8 mouse cellular contexts compared by ENCODE assay signal in genomic region chr17:35164218-35164567, GRCm38 (mm10). TPM values are rescaled to one million over a fixed set of nuclear protein-coding genes. Genes with fewer than 3 reads are reported as not detected.
DNase-seq lines count a peak whose midpoint lies in the region; ATAC-seq and TF ChIP-seq lines count a peak whose summit lies in the region.

No protein-coding gene starts in this region.

- H3K27ac ChIP-seq in heart, embryonic 10.5 days: peak overlapping the region; percentile 100
- peak overlapping the region; percentile 78 for H3K27ac ChIP-seq in ES-E14 (ENCODE audit: insufficient read depth, low read depth, low read length, poor library complexity, severe bottlenecking)
- peak overlapping the region; percentile 98 for H3K27ac ChIP-seq in hindbrain, embryonic 13.5 days

- no peaks in the 10 kb centered on the region for H3K9me3 ChIP-seq in heart, embryonic 10.5 days
- H3K9me3 ChIP-seq in ES-E14 (ENCODE audit: control insufficient read depth, insufficient read depth, low read depth, low read length): no peaks in the 10 kb centered on the region
- H3K9me3 ChIP-seq in hindbrain, embryonic 13.5 days: no peaks in the 10 kb centered on the region

- H3K9ac ChIP-seq in ES-E14 (ENCODE audit: insufficient read depth, low read depth, low read length, poor library complexity, severe bottlenecking): peak overlapping the region; percentile 99
- H3K9ac ChIP-seq in hindbrain, embryonic 13.5 days: peak overlapping the region; percentile 100

- WGBS in heart, embryonic 10.5 days: 4% methylated on average over 28 of the region's 28 CpGs
- 0% methylated on average over 28 of the region's 28 CpGs for WGBS in hindbrain, embryonic 13.5 days

- ATAC-seq in hindbrain, embryonic 13.5 days (ENCODE audit: low FRiP score): no peak

- H3K4me1 ChIP-seq in heart, embryonic 10.5 days: peaks cover 26% of the 10 kb centered on the region
- H3K4me1 ChIP-seq in ES-E14 (ENCODE audit: control insufficient read depth in 2 of 2, insufficient read depth in 2 of 2, low read length in 2 of 2, poor library complexity in 1 of 2): peaks cover 0 to 10% of the 10 kb centered on the region in 2 experiments; a peak in 1 of 4 replicates
- peaks cover 43% of the 10 kb centered on the region for H3K4me1 ChIP-seq in hindbrain, embryonic 13.5 days (replicated peaks)

- in situ Hi-C loops in ES-E14 (cut with MboI; ENCODE audit: low sequenced_read_pairs in 2 of 2, unreplicated experiment in 2 of 2): no loop called here

- no peak for DNase-seq in heart, embryonic 10.5 days (ENCODE audit: low spot score)
- DNase-seq in heart, postnatal 4 days: no peak
- DNase-seq in ES-E14 (ENCODE audit: low read depth, low spot score): no peak
- DNase-seq in lung, postnatal 36 days: peak; percentile 10
- no peak for DNase-seq in left cerebral cortex, adult 9 months (ENCODE audit: low spot score in 2 of 2)
- no peak for DNase-seq in retina, postnatal 1 day
- DNase-seq in cerebellum, adult 18-20 months: no peak

- no peaks in the 10 kb centered on the region for H3K27me3 ChIP-seq in heart, embryonic 10.5 days (ENCODE audit: insufficient read depth, poor library complexity, severe bottlenecking)
- no peaks in the 10 kb centered on the region for H3K27me3 ChIP-seq in hindbrain, embryonic 13.5 days

- peak overlapping the region; percentile 86 for H3K4me2 ChIP-seq in hindbrain, embryonic 13.5 days

- peaks cover 36% of the 10 kb centered on the region for H3K36me3 ChIP-seq in heart, embryonic 10.5 days
- peaks cover 37% of the 10 kb centered on the region for H3K36me3 ChIP-seq in ES-E14 (ENCODE audit: control insufficient read depth, insufficient read depth, low read length, poor library complexity, severe bottlenecking)
- H3K36me3 ChIP-seq in hindbrain, embryonic 13.5 days: peaks cover 30% of the 10 kb centered on the region

- peak overlapping the region; percentile 98 for H3K4me3 ChIP-seq in heart, embryonic 10.5 days
- H3K4me3 ChIP-seq in ES-E14 (ENCODE audit: insufficient read depth in 1 of 2, low read depth in 1 of 2, low read length in 2 of 2, poor library complexity in 1 of 2, severe bottlenecking in 1 of 2): peak overlapping the region; percentile 98 to 99
- H3K4me3 ChIP-seq in hindbrain, embryonic 13.5 days: peak overlapping the region; percentile 100

TF ChIP-seq in ES-E14, 5 proteins besides CTCF, POLR2A, EP300 and RAD21:
- TF ChIP-seq HCFC1 (IDR thresholded peaks at IDR 0.05; ENCODE audit: borderline replicate concordance, insufficient read depth, low read length) (no peak), MAFK (IDR thresholded peaks at IDR 0.05; ENCODE audit: insufficient read depth, low read depth, low read length) (no peak), CHD2 (IDR thresholded peaks at IDR 0.05; ENCODE audit: low read depth, low read length) (no peak), ZNF384 (IDR thresholded peaks at IDR 0.05; ENCODE audit: low read depth, low read length) (no peak), ZC3H11A (IDR thresholded peaks at IDR 0.05; ENCODE audit: borderline replicate concordance, low read depth, low read length) (no peak)

RNA-seq across cellular contexts. Expression of gene Prrc2a, which starts 0.5 kb away (rescaled TPM):
- 137 and 161 TPM in 2 replicates for polyA plus RNA-seq in heart, embryonic 10.5 days (2016; fragmentation: Nextera tagmentation; extraction: Ambion mirVana)
- 100 to 1,000 TPM; 248 to 251 TPM for total RNA-seq in heart, postnatal 4 days (2021)
- total RNA-seq in ES-E14 (2012; rRNA removed): 147 and 161 TPM in 2 replicates
- polyA plus RNA-seq in hindbrain, embryonic 13.5 days (2015; fragmentation: Nextera tagmentation; extraction: Ambion mirVana): 181 and 196 TPM in 2 replicates

RNA-seq across cellular contexts. Expression of gene Aif1, which starts 11.7 kb away (rescaled TPM):
- 0.85 and 2.1 TPM in 2 replicates for polyA plus RNA-seq in heart, embryonic 10.5 days (2016; fragmentation: Nextera tagmentation; extraction: Ambion mirVana)
- total RNA-seq in heart, postnatal 4 days (2021): 1 to 10 TPM; 2.9 to 3.4 TPM
- not detected in 2 replicates for total RNA-seq in ES-E14 (2012; rRNA removed)
- 8.7 and 11.6 TPM in 2 replicates for polyA plus RNA-seq in hindbrain, embryonic 13.5 days (2015; fragmentation: Nextera tagmentation; extraction: Ambion mirVana)

RNA-seq across cellular contexts. Expression of gene Lst1, which starts 24.0 kb away (rescaled TPM):
- polyA plus RNA-seq in heart, embryonic 10.5 days (2016; fragmentation: Nextera tagmentation; extraction: Ambion mirVana): 1.5 and 2.2 TPM in 2 replicates
- total RNA-seq in heart, postnatal 4 days (2021): 1 to 10 TPM; 4.2 to 4.8 TPM
- 2.6 and 2.7 TPM in 2 replicates for total RNA-seq in ES-E14 (2012; rRNA removed)
- polyA plus RNA-seq in hindbrain, embryonic 13.5 days (2015; fragmentation: Nextera tagmentation; extraction: Ambion mirVana): 6.8 and 8.9 TPM in 2 replicates

RNA-seq across cellular contexts. Expression of gene Bag6, which starts 29.2 kb away (rescaled TPM):
- 51.4 and 65.5 TPM in 2 replicates for polyA plus RNA-seq in heart, embryonic 10.5 days (2016; fragmentation: Nextera tagmentation; extraction: Ambion mirVana)
- 100 to 1,000 TPM; 318 to 321 TPM for total RNA-seq in heart, postnatal 4 days (2021)
- 208 and 245 TPM in 2 replicates for total RNA-seq in ES-E14 (2012; rRNA removed)
- 76.5 and 81.9 TPM in 2 replicates for polyA plus RNA-seq in hindbrain, embryonic 13.5 days (2015; fragmentation: Nextera tagmentation; extraction: Ambion mirVana)

RNA-seq across cellular contexts. Expression of gene Ltb, which starts 30.0 kb away (rescaled TPM):
- polyA plus RNA-seq in heart, embryonic 10.5 days (2016; fragmentation: Nextera tagmentation; extraction: Ambion mirVana): 0.15 TPM in 1 of 2 replicates, not detected in the other
- total RNA-seq in heart, postnatal 4 days (2021): 1 to 10 TPM in 1 of 2 experiments, under 1 TPM in 1; 0.81 to 1.0 TPM
- total RNA-seq in ES-E14 (2012; rRNA removed): 10.1 and 19.6 TPM in 2 replicates
- 0.44 and 0.52 TPM in 2 replicates for polyA plus RNA-seq in hindbrain, embryonic 13.5 days (2015; fragmentation: Nextera tagmentation; extraction: Ambion mirVana)
